Comparison of ENCODE assay signal across 25 mouse cellular contexts in genomic region chr7:72231182-72231877, GRCm38 (mm10).
A peak's percentile ranks its signal among the peaks of the same experiment; 100 is the strongest.
DNase-seq lines count a peak whose midpoint lies in the region; ATAC-seq and TF ChIP-seq lines count a peak whose summit lies in the region.
"Had no signal": no experiment of that assay in that cellular context is flagged by ENCODE, and none has a peak within 500 bp of the region (broad histone marks: within the 10 kb centered on the region; RNA-seq: fewer than 3 reads in every experiment).

No protein-coding gene starts in this region.

- no peak for TF ChIP-seq POLR2A in brain, embryonic 14.5 days (IDR thresholded peaks at IDR 0.05; ENCODE audit: borderline replicate concordance, extremely low read depth, insufficient read depth, insufficient read length, poor library complexity, severe bottlenecking)

- no peaks in the 10 kb centered on the region for H3K36me3 ChIP-seq in intestine, embryonic 16.5 days (ENCODE audit: control insufficient read depth, insufficient read depth, low read length)
- no peaks in the 10 kb centered on the region for H3K36me3 ChIP-seq in intestine, embryonic 15.5 days
- no peaks in the 10 kb centered on the region for H3K36me3 ChIP-seq in kidney, postnatal 0 days (ENCODE audit: insufficient read depth, low read length)
- H3K36me3 ChIP-seq in kidney, embryonic 14.5 days (ENCODE audit: control insufficient read depth, insufficient read depth, low read length): no peaks in the 10 kb centered on the region
- H3K36me3 ChIP-seq in midbrain, embryonic 14.5 days (ENCODE audit: control insufficient read depth, insufficient read depth, low read length): no peaks in the 10 kb centered on the region
- H3K36me3 ChIP-seq: forebrain, embryonic 10.5 days; heart, embryonic 13.5 days; hindbrain, embryonic 12.5 days; limb, embryonic 10.5 days had no signal

- no peak for DNase-seq in kidney, postnatal 0 days (ENCODE audit: low spot score)
- peak; percentile 71 for DNase-seq in brain, embryonic 14.5 days (ENCODE audit: low read depth)
- peak; percentile 61 for DNase-seq in midbrain, embryonic 14.5 days
- DNase-seq in cerebellum, adult 11-12 months: no peak
- DNase-seq: adrenal gland, postnatal 10 days; B cell, adult 2 months; cerebellum, adult 8-10 months; cerebellum, postnatal 36 days; gastrocnemius, postnatal 25 days; heart, adult 18-20 months; heart, postnatal 14 days; liver; liver, postnatal 0 days; lung, postnatal 10 days; right cerebral cortex, postnatal 14 days; spleen, adult 18-20 months had no signal

- no peaks in the 10 kb centered on the region for H3K27me3 ChIP-seq in intestine, embryonic 16.5 days (replicated peaks; ENCODE audit: control insufficient read depth, insufficient read depth, low read length)
- H3K27me3 ChIP-seq in intestine, embryonic 15.5 days (replicated peaks): no peaks in the 10 kb centered on the region
- H3K27me3 ChIP-seq in kidney, postnatal 0 days (ENCODE audit: insufficient read depth, low read length): no peaks in the 10 kb centered on the region
- no peaks in the 10 kb centered on the region for H3K27me3 ChIP-seq in kidney, embryonic 14.5 days (ENCODE audit: control insufficient read depth, insufficient read depth, low read length)
- no peaks in the 10 kb centered on the region for H3K27me3 ChIP-seq in midbrain, embryonic 14.5 days (ENCODE audit: control insufficient read depth, insufficient read depth, low read length)
- H3K27me3 ChIP-seq: heart, embryonic 13.5 days; hindbrain, embryonic 12.5 days had no signal

- no peak overlapping the region for H3K4me3 ChIP-seq in intestine, embryonic 16.5 days (ENCODE audit: low read length)
- no peak overlapping the region for H3K4me3 ChIP-seq in intestine, embryonic 15.5 days (replicated peaks)
- no peak overlapping the region for H3K4me3 ChIP-seq in kidney, postnatal 0 days (replicated peaks; ENCODE audit: low read depth, low read length)
- H3K4me3 ChIP-seq in kidney, embryonic 14.5 days (ENCODE audit: low read length): no peak overlapping the region
- H3K4me3 ChIP-seq in midbrain, embryonic 14.5 days (replicated peaks; ENCODE audit: low read depth, low read length): no peak overlapping the region
- H3K4me3 ChIP-seq: forebrain, embryonic 10.5 days; heart, embryonic 13.5 days; hindbrain, embryonic 12.5 days; limb, embryonic 10.5 days had no signal

- no peaks in the 10 kb centered on the region for H3K9me3 ChIP-seq in intestine, embryonic 16.5 days (ENCODE audit: control insufficient read depth, low read length)
- H3K9me3 ChIP-seq in intestine, embryonic 15.5 days: no peaks in the 10 kb centered on the region
- H3K9me3 ChIP-seq in kidney, postnatal 0 days (replicated peaks; ENCODE audit: low read length): no peaks in the 10 kb centered on the region
- H3K9me3 ChIP-seq in kidney, embryonic 14.5 days (ENCODE audit: control insufficient read depth, low read length): no peaks in the 10 kb centered on the region
- no peaks in the 10 kb centered on the region for H3K9me3 ChIP-seq in midbrain, embryonic 14.5 days (ENCODE audit: control insufficient read depth, low read length)
- H3K9me3 ChIP-seq: forebrain, embryonic 10.5 days; heart, embryonic 13.5 days; hindbrain, embryonic 12.5 days; limb, embryonic 10.5 days had no signal

- no peaks in the 10 kb centered on the region for H3K4me1 ChIP-seq in intestine, embryonic 16.5 days (ENCODE audit: control insufficient read depth, insufficient read depth, low read length)
- no peaks in the 10 kb centered on the region for H3K4me1 ChIP-seq in intestine, embryonic 15.5 days (replicated peaks)
- H3K4me1 ChIP-seq in kidney, postnatal 0 days (replicated peaks; ENCODE audit: insufficient read depth, low read length): no peaks in the 10 kb centered on the region
- peaks cover 3% of the 10 kb centered on the region; the same call in 1 of the 2 replicates for H3K4me1 ChIP-seq in kidney, embryonic 14.5 days (ENCODE audit: control insufficient read depth, insufficient read depth, low read length)
- H3K4me1 ChIP-seq in midbrain, embryonic 14.5 days (ENCODE audit: control insufficient read depth, insufficient read depth, low read length): peaks cover 10% of the 10 kb centered on the region

- H3K27ac ChIP-seq in intestine, embryonic 16.5 days (ENCODE audit: low read length): no peak overlapping the region
- no peak overlapping the region for H3K27ac ChIP-seq in intestine, embryonic 15.5 days
- no peak overlapping the region for H3K27ac ChIP-seq in kidney, postnatal 0 days
- no peak overlapping the region for H3K27ac ChIP-seq in kidney, embryonic 14.5 days (ENCODE audit: low read depth, low read length)
- no peak overlapping the region for H3K27ac ChIP-seq in midbrain, embryonic 14.5 days (replicated peaks; ENCODE audit: low read depth, low read length)
- H3K27ac ChIP-seq: forebrain, embryonic 10.5 days; heart, embryonic 13.5 days; hindbrain, embryonic 12.5 days; limb, embryonic 10.5 days had no signal

- H3K9ac ChIP-seq in intestine, embryonic 16.5 days (ENCODE audit: low read depth, low read length): no peak overlapping the region
- H3K9ac ChIP-seq in intestine, embryonic 15.5 days: no peak overlapping the region
- no peak overlapping the region for H3K9ac ChIP-seq in kidney, postnatal 0 days (ENCODE audit: low read depth, low read length)
- H3K9ac ChIP-seq in kidney, embryonic 14.5 days (ENCODE audit: low read depth, low read length): no peak overlapping the region
- H3K9ac ChIP-seq in midbrain, embryonic 14.5 days (replicated peaks; ENCODE audit: low read length): no peak overlapping the region
- H3K9ac ChIP-seq: heart, embryonic 13.5 days; hindbrain, embryonic 12.5 days; liver, postnatal 0 days had no signal

- TF ChIP-seq CTCF in kidney, postnatal 0 days (IDR thresholded peaks at IDR 0.05; ENCODE audit: low read depth): no peak
- no peak for TF ChIP-seq CTCF in brain, embryonic 14.5 days (IDR thresholded peaks at IDR 0.05; ENCODE audit: borderline replicate concordance, extremely low read depth, insufficient read depth, insufficient read length)

- no peak overlapping the region for H3K4me2 ChIP-seq in intestine, embryonic 16.5 days (ENCODE audit: low read depth, low read length)
- no peak overlapping the region for H3K4me2 ChIP-seq in intestine, embryonic 15.5 days (replicated peaks)
- no peak overlapping the region for H3K4me2 ChIP-seq in kidney, postnatal 0 days (ENCODE audit: low read length)
- no peak overlapping the region for H3K4me2 ChIP-seq in kidney, embryonic 14.5 days (replicated peaks; ENCODE audit: low read depth, low read length)
- 0 out of 2 replicates have a peak overlapping the region, but pooled peaks have one; percentile 8 for H3K4me2 ChIP-seq in midbrain, embryonic 14.5 days (ENCODE audit: low read length)
- H3K4me2 ChIP-seq: heart, embryonic 13.5 days; hindbrain, embryonic 12.5 days had no signal

- WGBS in intestine, embryonic 16.5 days: 61% methylated on average over 7 of the region's 7 CpGs
- 58% methylated on average over 7 of the region's 7 CpGs for WGBS in intestine, embryonic 15.5 days
- 39% methylated on average over 7 of the region's 7 CpGs for WGBS in kidney, postnatal 0 days
- WGBS in kidney, embryonic 14.5 days: 46% methylated on average over 7 of the region's 7 CpGs
- whole genome bisulfite sequencing in midbrain, embryonic 14.5 days: 12% methylated on average over 7 of the region's 7 CpGs

- 0 out of 2 replicates have a peak, but pooled peaks have one; percentile 23 for ATAC-seq in intestine, embryonic 16.5 days
- ATAC-seq in intestine, embryonic 15.5 days: no peak
- ATAC-seq in kidney, postnatal 0 days (replicated peaks; ENCODE audit: low FRiP score, low read depth): 0 out of 2 replicates have a peak, but pooled peaks have one; percentile 36
- ATAC-seq in kidney, embryonic 14.5 days (ENCODE audit: low FRiP score, low TSS enrichment): no peak
- ATAC-seq in midbrain, embryonic 14.5 days (ENCODE audit: low FRiP score, low TSS enrichment): peak; percentile 34; the same call in 1 of the 2 replicates
- ATAC-seq: activated CD4-positive, CD25-positive, alpha-beta regulatory T cell, adult 4 months; inflammation-experienced regulatory T-cells, adult 6 months; liver, postnatal 0 days had no signal

Comparison
In these comparisons a context has a peak if more than half of its experiments do, and no peak if none do; other contexts are left out.
1. ATAC-seq: peak in intestine, embryonic 16.5 days (single experiment), kidney, postnatal 0 days (single experiment) and midbrain, embryonic 14.5 days (single experiment); none in intestine, embryonic 15.5 days (single experiment) and kidney, embryonic 14.5 days (single experiment).
2. DNase-seq: peak in brain, embryonic 14.5 days (single experiment) and midbrain, embryonic 14.5 days (single experiment); none in kidney, postnatal 0 days (single experiment) and cerebellum, adult 11-12 months (single experiment).